Mouse (Mus musculus) mouse embryonic stem cell (cell line): ENCODE measurements around the gene Noxo1.

Source experiments
- in situ Hi-C, 2 experiments: fragments of 300-500 bp; cut with MboI; formaldehyde crosslinking; loops; 1 replicate in 1 of 2; 3 replicates in 1 of 2; pipeline ENCODE4 v1.14.3; 2019 to 2020; ENCODE audit warnings: low sequenced_read_pairs in 2 of 2, low pct_unique_long_range_greater_than_20kb in 1 of 2, mixed read lengths in 1 of 2; ENCODE audit not compliant: unreplicated experiment in 1 of 2

Gene Noxo1

GRCm38 (mm10) chr17:24672141-24672540, 23.9 kb upstream of the Noxo1 start:
- in situ Hi-C loops = no loop called here

DNA sequence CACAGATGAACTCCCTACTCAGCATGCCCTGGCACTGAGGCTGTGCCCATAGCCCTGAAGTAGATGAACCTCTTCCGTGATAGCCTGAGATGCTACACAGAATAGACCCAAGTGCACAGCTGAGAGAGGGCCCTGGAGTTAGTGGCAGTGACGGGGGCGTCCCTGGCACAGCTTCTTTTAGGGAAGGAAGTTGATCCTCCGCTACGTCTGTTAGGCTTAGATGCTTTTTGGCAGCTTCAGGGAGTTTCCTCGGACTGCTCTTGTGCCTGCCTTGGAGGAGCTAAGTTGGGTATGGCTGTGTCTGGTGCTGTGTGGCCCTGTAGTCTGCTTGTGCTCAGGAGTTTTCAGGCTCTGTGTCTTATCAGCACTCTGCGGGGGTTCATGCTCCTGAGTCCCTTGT, 21.8 kb upstream of the Noxo1 start:
- in situ Hi-C loops = no loop called here

DNA sequence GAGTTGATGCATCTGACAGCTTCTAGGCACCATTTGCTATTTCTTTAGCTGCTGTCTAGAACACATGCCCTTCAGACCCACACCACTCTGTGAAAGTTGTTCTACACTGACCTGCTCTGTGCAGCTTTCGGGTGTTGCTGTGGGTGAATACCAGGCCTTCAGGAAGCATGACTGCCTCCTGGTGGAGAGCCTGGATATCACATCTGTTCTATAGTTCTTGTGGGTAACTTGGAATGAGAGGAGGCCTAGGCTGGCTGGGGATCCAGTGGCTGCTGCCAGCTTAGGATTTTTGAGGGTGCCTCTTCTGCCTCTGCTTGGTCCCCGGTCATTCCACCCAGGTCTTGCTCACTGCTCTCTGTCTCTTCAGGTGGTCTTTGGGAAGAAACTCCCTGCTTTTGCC, 19.8 kb upstream of the Noxo1 start:
- in situ Hi-C loops = no loop called here

DNA sequence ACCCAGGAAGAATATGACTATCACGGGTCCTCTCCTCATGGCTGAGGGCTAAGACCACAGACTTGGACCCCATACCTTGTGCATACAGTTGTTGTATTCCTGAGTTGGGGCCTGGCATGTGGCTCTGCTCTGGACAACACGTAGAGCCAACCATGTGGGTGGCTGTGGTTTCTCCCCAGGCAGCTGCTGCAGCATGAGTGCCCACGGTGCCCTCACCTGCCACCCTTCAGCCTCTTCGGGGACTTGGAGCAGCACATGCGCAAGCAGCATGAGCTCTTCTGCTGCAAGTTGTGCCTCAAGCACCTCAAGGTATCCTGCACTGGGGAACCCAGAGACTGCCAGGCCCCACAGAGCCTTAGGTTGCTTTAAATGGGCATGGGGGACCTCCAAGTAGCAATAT, 19.2 kb upstream of the Noxo1 start:
- in situ Hi-C loops = no loop called here

- in situ Hi-C loops = no loop called here
These were observed 18.4 kb upstream of the Noxo1 start for GRCm38 (mm10) chr17:24677500-24678080.

GRCm38 (mm10) chr17:24686514-24686913, 9.5 kb upstream of the Noxo1 start:
- in situ Hi-C loops = no loop called here

DNA sequence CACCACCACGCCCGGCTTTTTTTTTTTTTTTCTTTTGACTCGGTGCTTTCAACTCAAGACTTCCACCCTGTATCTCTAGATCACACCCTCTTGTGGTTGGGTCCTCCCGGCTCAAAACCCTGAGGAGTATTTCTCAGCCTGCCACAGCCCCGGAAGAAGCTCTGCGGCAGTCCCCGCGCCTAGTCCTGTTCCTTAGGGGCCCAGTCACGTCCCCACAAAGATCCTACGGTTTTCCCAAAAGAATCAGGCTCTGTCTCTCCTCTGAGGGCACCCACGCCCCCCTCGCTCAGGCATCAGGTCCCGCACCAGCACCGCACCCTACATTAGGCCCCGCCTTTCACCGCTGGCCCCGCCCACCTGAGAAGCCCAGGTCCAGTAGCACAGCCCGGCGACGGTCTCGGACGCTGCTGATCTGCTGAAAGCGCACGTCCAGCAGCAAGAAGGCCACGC, 8.9 kb upstream of the Noxo1 start:
- in situ Hi-C loops = no loop called here

DNA sequence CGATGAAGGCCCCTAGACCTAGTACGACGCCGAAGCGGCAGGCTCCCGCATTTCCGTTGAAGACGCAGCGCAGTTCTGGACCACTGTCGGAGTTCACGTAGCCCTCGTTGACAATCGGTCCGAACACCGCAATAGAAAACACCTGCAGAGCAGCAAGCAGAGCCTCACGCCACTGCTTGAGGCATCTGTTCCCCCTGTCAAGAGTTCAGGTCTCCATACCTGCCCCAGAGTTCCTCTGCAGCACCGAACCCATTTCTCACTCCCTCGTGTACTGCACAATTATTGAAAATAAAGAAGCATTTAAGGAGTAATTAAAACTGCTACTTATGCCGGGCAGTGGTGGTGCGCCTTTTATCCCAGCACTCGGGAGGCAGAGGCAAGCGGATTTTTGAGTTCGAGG, 8.4 kb upstream of the Noxo1 start:
- in situ Hi-C loops = no loop called here

GRCm38 (mm10) chr17:24689251-24690081, 6.6 kb upstream of the Noxo1 start, which contains the start of gene Syngr3:
TSS of gene Syngr3 (minus strand) at chr17:24689955.
- in situ Hi-C loops = no loop called here

- in situ Hi-C loops = no loop called here
These were observed 3.6 kb upstream of the Noxo1 start for GRCm38 (mm10) chr17:24692385-24692784.

DNA sequence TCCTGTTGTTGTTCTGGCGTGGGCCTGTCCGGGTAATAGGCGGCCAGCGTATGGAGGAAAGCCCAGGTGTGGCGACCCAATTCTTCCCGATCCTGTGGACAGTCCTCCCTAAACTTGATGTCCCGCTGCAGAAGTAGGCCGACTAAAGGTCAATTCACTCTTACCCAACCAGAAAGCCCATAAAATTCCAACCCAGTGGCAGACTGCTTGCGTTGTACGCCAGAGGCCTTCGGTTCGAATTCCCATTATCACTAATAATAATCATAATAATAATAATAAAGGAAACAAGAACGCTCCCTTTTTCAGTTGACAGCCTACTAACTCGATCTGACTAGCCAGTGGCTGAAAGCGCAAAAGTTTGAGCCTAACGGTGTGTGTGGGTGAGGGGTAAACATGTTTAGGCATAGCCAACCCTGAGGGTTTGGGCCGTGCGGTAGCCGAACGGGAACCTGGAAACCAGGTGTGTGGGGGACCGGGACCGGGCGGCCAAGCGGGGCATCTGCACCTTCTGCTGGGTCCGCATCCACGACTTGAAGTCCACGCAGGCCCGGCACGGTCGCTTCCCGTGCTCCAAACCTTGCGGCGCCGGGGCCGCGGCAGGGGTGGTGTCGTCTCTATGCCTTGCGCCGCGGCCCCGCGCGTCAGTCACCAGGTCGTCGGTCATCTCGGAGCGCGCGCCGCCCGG, 566 bp upstream of the Noxo1 start:
- in situ Hi-C loops = no loop called here

DNA sequence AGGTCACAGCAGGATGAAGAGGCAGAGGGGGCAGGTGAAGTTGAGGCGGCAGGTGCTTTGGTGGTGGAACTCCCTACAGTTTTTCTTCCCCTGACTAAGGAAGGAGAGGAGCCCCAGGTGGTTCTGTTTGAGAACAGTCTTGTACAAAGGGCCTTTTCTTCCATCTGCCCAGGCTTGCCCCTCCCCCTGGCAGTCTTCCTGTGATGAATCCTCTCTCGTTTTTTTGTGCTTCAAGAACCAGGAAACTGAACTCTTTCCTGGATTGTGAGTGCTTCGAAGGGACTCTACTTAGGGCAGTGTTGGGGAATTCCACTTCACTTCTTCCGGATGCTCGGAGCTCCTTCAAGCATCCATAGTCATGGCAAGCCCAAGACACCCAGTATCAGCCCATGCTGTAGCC, 2.0 kb downstream of the Noxo1 start:
- in situ Hi-C loops = no loop called here

DNA sequence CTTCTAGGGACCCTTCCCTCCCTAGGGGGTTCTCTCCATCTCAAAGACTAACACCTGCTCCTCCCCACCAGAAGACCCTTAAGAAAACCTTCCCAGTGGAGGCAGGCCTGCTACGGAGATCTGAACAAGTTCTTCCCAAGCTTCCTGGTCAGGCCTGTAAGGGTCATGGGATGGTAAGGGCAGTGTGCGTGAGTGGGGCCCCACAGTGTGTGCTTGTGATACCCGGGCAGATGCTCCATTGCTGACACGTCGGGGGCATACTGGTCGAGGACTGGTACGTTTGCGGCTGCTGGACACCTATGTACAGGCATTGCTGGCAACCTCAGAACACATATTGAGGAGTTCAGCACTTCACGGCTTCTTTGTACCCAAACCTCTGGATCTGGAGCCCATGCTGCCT, 2.7 kb downstream of the Noxo1 start:
- in situ Hi-C loops = no loop called here

DNA sequence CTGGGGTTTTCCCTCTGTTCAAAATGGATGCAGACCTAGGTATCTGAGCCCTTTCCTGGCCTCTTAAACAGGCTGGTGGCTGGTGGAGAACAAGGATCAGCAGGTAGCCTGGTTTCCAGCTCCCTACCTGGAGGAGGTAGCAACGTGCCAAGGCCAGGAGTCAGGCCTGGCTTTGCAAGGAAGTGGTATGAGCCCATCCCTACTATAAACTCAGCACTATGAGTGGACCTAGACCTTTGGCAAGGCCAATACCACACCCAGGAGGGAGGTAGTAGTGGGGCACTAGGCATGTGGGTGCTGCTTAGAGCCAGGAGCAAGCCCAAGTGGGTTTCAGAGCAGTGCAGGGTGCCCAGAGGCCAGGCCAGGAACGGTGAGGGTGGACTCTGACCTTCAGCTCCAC, 3.4 kb downstream of the Noxo1 start:
- in situ Hi-C loops = no loop called here

- in situ Hi-C loops = no loop called here
These were observed 5.2 kb downstream of the Noxo1 start for GRCm38 (mm10) chr17:24701251-24701650.

DNA sequence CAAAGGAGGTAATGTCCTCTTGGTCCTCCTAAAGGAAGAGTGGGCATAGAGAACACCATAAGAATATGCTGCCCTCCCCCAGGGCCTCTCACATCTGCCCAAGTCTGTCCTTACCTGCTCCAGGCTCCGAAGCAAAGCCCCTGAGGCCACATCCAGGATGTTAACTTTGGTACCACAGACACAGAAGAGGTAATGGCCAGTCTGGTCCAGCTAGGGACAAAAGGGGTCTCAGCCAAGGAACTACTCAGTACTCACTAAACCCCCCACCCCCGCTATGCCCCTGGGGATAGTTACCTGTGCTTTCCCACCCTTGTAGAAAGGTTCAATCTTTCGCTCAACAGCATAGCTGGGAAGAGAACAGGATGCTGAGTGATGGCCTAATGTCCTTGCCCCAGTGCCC, 9.8 kb downstream of the Noxo1 start:
- in situ Hi-C loops = no loop called here

DNA sequence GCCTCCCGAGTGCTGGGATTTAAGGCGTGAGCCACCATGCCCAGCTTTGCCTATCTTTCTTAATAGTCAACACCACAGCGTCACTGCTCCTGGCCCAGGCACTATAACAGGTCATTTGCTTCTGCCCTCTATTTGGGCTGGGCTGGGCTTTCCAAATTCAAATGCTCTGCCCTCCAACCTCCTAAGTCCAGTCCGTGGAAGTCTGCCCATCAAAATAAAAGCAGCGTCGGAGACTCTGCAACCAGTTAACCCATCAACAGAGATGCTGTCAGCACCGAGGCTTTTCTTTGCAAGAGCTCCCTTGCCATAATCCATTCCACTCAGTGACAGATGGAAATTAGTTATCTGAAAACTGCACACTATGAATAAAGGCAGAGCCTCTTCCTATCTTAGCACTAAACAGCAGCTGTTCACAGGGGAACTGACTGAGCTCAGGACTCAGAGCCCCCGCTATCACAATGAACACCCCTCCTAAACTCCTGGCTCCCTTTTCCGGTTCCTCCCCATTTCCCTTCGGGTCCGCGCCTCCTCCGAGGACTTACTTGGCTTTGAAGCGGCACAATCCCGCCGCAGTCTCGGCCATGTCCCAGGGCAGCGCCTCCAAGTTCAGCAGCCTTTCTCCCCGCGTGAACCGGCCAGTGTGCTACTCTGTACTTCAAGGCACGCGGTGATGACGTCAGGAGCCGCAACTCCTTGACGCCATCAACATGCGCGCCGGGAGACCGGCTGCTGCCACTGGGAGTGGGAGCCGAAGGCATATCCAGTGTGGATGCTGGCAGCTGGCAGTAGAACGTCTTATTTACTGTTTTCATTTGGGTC, 11.2 kb downstream of the Noxo1 start, which contains the start of gene Tbl3:
Gene Tbl3, minus strand, starts transcription at position 679 of the 819 bp plus-strand sequence.
- in situ Hi-C loops = no loop called here

GRCm38 (mm10) chr17:24707801-24708425, 11.9 kb downstream of the Noxo1 start:
- in situ Hi-C loops = no loop called here
